Mouse (Mus musculus): Measurements from ENCODE around the gene Gm3336. TPM values are rescaled to one million over a fixed set of nuclear protein-coding genes. Genes with fewer than 3 reads are reported as not detected.

The Gm3336 gene
- polyA plus RNA-seq, 1 experiment from 2014 or later, result not detected

DNA sequence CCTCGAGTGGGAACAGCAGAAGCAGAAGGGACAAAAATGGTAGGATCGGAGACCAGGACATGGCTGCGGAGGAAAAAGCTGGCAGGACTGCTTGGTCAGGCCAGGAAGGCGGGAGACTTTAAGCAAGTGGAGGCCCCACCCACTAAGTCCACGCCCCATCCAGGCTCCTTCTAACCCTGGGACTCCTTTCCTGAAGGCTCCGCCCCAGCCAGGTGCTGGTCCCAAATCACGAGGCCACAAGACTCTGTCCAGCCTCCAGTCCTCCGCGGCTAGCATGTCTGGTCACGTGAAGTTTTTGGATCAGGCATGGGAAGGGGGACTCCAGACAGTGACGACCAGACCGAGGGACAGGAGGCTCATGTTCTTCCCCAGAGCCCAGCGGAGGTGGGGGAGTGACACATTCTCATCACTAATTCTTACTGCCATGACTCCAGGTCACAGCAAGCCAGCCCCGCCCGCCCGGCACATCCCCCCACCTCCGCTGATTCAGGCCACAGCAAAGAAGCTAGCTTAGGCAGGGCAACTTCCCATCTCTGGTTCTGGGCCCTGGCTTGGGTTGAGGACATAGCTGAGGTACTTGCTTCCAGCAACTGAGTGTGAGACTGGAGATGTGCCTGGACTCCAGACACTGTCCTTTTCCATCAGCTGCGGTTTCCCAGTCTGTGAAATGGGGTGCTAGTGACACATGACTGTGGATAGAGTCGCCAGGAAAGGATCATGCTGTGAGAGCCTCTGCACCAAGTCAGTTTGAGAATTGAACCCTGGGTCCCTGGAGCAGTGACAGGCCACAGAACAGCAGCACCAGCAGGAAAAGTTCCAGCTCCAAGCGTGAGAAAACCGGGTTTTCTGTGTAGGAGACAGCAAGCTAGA lies 48.5 kb downstream of the Gm3336 start:
- no peaks in the 10 kb centered on the region for H3K27me3 ChIP-seq (ENCODE audit: control insufficient read depth, insufficient read depth, low read length)
- H3K4me2 ChIP-seq (ENCODE audit: low read depth), result peak overlapping the region; percentile 63
- no peak overlapping the region for H3K27ac ChIP-seq (ENCODE audit: low read depth, low read length)
- ATAC-seq (ENCODE audit: insufficient read depth, low FRiP score, low TSS enrichment), result 0 out of 2 replicates have a peak, but pooled peaks have one; percentile 6
- no peak for DNase-seq (ENCODE audit: low spot score)
- peak overlapping the region; percentile 50 for H3K9ac ChIP-seq (ENCODE audit: low read length)
- no peaks in the 10 kb centered on the region for H3K9me3 ChIP-seq (ENCODE audit: control insufficient read depth, low read length)
- H3K4me1 ChIP-seq (ENCODE audit: control insufficient read depth, insufficient read depth, low read length), result peaks cover 16% of the 10 kb centered on the region
- WGBS, result 9% methylated on average over 21 of the region's 21 CpGs
- peaks cover 13% of the 10 kb centered on the region for H3K36me3 ChIP-seq (ENCODE audit: control insufficient read depth, insufficient read depth, low read length)
- H3K4me3 ChIP-seq (ENCODE audit: low read depth, low read length), result peak overlapping the region; percentile 31

GRCm38 (mm10) chr8:70767503-70767902 lies 49.2 kb downstream of the Gm3336 start:
- Histone ChIP-seq H3K4me1 (ENCODE audit: control insufficient read depth, insufficient read depth, low read length) (peaks cover 16% of the 10 kb centered on the region), H3K9ac (ENCODE audit: low read length) (no peak overlapping the region), H3K9me3 (ENCODE audit: control insufficient read depth, low read length) (no peaks in the 10 kb centered on the region), H3K4me3 (ENCODE audit: low read depth, low read length) (no peak overlapping the region), H3K36me3 (ENCODE audit: control insufficient read depth, insufficient read depth, low read length) (peaks cover 15% of the 10 kb centered on the region), H3K4me2 (ENCODE audit: low read depth) (no peak overlapping the region), H3K27ac (ENCODE audit: low read depth, low read length) (no peak overlapping the region), H3K27me3 (ENCODE audit: control insufficient read depth, insufficient read depth, low read length) (no peaks in the 10 kb centered on the region)
- ATAC-seq (ENCODE audit: insufficient read depth, low FRiP score, low TSS enrichment) (no peak), DNase-seq (ENCODE audit: low spot score) (no peak)
- WGBS, result 84% methylated on average over 6 of the region's 6 CpGs

- Histone ChIP-seq H3K27ac (ENCODE audit: low read depth, low read length) (no peak overlapping the region), H3K36me3 (ENCODE audit: control insufficient read depth, insufficient read depth, low read length) (peaks cover 15% of the 10 kb centered on the region)
Observed at GRCm38 (mm10) chr8:70768231-70768776, 50.0 kb downstream of the Gm3336 start.

GRCm38 (mm10) chr8:70768956-70769355 lies 50.6 kb downstream of the Gm3336 start:
- peaks cover 17% of the 10 kb centered on the region for H3K36me3 ChIP-seq (ENCODE audit: control insufficient read depth, insufficient read depth, low read length)
- no peak overlapping the region for H3K4me3 ChIP-seq (ENCODE audit: low read depth, low read length)
- WGBS, result 91% methylated on average over 16 of the region's 16 CpGs
- H3K27me3 ChIP-seq (ENCODE audit: control insufficient read depth, insufficient read depth, low read length), result no peaks in the 10 kb centered on the region
- ATAC-seq (ENCODE audit: insufficient read depth, low FRiP score, low TSS enrichment), result no peak
- no peak for DNase-seq (ENCODE audit: low spot score)
- H3K9me3 ChIP-seq (ENCODE audit: control insufficient read depth, low read length), result no peaks in the 10 kb centered on the region
- no peak overlapping the region for H3K9ac ChIP-seq (ENCODE audit: low read length)
- no peak overlapping the region for H3K27ac ChIP-seq (ENCODE audit: low read depth, low read length)
- H3K4me2 ChIP-seq (ENCODE audit: low read depth), result no peak overlapping the region
- peaks cover 16% of the 10 kb centered on the region for H3K4me1 ChIP-seq (ENCODE audit: control insufficient read depth, insufficient read depth, low read length)

More at GRCm38 (mm10) chr8:70768231-70768776, 50.0 kb downstream of the Gm3336 start:
- H3K4me1 ChIP-seq (ENCODE audit: control insufficient read depth, insufficient read depth, low read length), result peaks cover 16% of the 10 kb centered on the region
- no peak overlapping the region for H3K4me3 ChIP-seq (ENCODE audit: low read depth, low read length)
- ATAC-seq (ENCODE audit: insufficient read depth, low FRiP score, low TSS enrichment) (no peak), DNase-seq (ENCODE audit: low spot score) (no peak)
- H3K4me2 ChIP-seq (ENCODE audit: low read depth), result no peak overlapping the region
- no peaks in the 10 kb centered on the region for H3K9me3 ChIP-seq (ENCODE audit: control insufficient read depth, low read length)
- H3K27me3 ChIP-seq (ENCODE audit: control insufficient read depth, insufficient read depth, low read length), result no peaks in the 10 kb centered on the region
- 95% methylated on average over 31 of the region's 32 CpGs for WGBS
- H3K9ac ChIP-seq (ENCODE audit: low read length), result no peak overlapping the region

- Histone ChIP-seq H3K27me3 (ENCODE audit: control insufficient read depth, insufficient read depth, low read length) (no peaks in the 10 kb centered on the region), H3K4me3 (ENCODE audit: low read depth, low read length) (no peak overlapping the region), H3K4me2 (ENCODE audit: low read depth) (no peak overlapping the region), H3K4me1 (ENCODE audit: control insufficient read depth, insufficient read depth, low read length) (peaks cover 16% of the 10 kb centered on the region), H3K36me3 (ENCODE audit: control insufficient read depth, insufficient read depth, low read length) (peaks cover 17% of the 10 kb centered on the region), H3K9me3 (ENCODE audit: control insufficient read depth, low read length) (no peaks in the 10 kb centered on the region), H3K27ac (ENCODE audit: low read depth, low read length) (no peak overlapping the region), H3K9ac (ENCODE audit: low read length) (no peak overlapping the region)
- 8% methylated on average over 26 of the region's 26 CpGs for WGBS
- peak; percentile 95 for DNase-seq (ENCODE audit: low spot score)
- ATAC-seq (ENCODE audit: insufficient read depth, low FRiP score, low TSS enrichment), result peak; percentile 54; the same call in 1 of the 2 replicates
Observed at GRCm38 (mm10) chr8:70769359-70769758, 51.0 kb downstream of the Gm3336 start.

DNA sequence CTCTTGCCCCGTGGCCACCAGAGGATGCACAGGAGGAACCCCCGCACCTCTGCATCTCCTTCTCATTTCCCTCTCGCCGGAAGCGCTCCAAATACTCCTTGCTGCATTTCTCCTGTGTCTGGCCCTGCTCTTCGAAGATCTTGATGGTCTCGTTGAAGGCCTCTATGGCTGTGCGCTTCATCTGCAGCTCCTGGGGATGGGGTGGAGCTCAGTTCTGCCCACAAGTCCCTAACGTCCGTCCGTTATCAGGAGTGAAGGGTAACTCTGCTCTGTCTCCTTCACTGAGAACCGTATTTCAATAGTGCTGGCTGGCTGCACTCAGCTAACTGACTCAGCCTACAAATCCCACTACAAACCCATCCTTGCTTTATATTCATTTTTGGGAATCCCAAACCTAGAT lies 51.5 kb downstream of the Gm3336 start:
- H3K27me3 ChIP-seq (ENCODE audit: control insufficient read depth, insufficient read depth, low read length), result no peaks in the 10 kb centered on the region
- DNase-seq (ENCODE audit: low spot score) (no peak), ATAC-seq (ENCODE audit: insufficient read depth, low FRiP score, low TSS enrichment) (no peak)
- no peak overlapping the region for H3K4me2 ChIP-seq (ENCODE audit: low read depth)
- no peak overlapping the region for H3K4me3 ChIP-seq (ENCODE audit: low read depth, low read length)
- H3K36me3 ChIP-seq (ENCODE audit: control insufficient read depth, insufficient read depth, low read length), result peaks cover 17% of the 10 kb centered on the region
- WGBS, result 77% methylated on average over 12 of the region's 12 CpGs
- H3K27ac ChIP-seq (ENCODE audit: low read depth, low read length), result no peak overlapping the region
- no peaks in the 10 kb centered on the region for H3K9me3 ChIP-seq (ENCODE audit: control insufficient read depth, low read length)
- H3K9ac ChIP-seq (ENCODE audit: low read length), result no peak overlapping the region
- peaks cover 16% of the 10 kb centered on the region for H3K4me1 ChIP-seq (ENCODE audit: control insufficient read depth, insufficient read depth, low read length)

DNA sequence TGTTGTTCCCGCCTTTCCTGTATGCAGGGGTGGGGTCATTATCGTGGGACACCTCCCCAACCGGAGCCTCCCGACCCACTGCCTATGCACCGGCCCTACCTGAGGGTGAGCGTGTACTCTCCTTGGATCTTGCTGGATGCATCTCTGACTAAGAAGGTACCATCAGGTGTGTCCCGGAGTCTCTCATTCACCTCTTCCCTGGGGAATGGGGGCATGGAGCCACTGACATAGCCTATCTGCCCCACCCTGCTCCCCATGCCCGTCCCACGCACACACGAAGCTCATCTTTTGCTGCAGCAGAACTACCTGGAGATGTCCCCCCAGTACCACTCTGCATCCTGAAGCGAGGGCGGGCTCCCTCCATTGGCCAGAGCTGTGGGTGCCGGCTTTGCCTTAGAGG lies 52.4 kb downstream of the Gm3336 start:
- no peak overlapping the region for H3K4me3 ChIP-seq (ENCODE audit: low read depth, low read length)
- H3K27ac ChIP-seq (ENCODE audit: low read depth, low read length), result no peak overlapping the region
- no peak for ATAC-seq (ENCODE audit: insufficient read depth, low FRiP score, low TSS enrichment)
- no peak overlapping the region for H3K4me2 ChIP-seq (ENCODE audit: low read depth)
- WGBS, result 93% methylated on average over 13 of the region's 13 CpGs
- H3K27me3 ChIP-seq (ENCODE audit: control insufficient read depth, insufficient read depth, low read length), result no peaks in the 10 kb centered on the region
- no peak overlapping the region for H3K9ac ChIP-seq (ENCODE audit: low read length)
- no peak for DNase-seq (ENCODE audit: low spot score)
- no peaks in the 10 kb centered on the region for H3K9me3 ChIP-seq (ENCODE audit: control insufficient read depth, low read length)
- H3K36me3 ChIP-seq (ENCODE audit: control insufficient read depth, insufficient read depth, low read length), result peaks cover 17% of the 10 kb centered on the region
- H3K4me1 ChIP-seq (ENCODE audit: control insufficient read depth, insufficient read depth, low read length), result peaks cover 17% of the 10 kb centered on the region

- ATAC-seq (ENCODE audit: insufficient read depth, low FRiP score, low TSS enrichment), result no peak
- H3K4me2 ChIP-seq (ENCODE audit: low read depth), result no peak overlapping the region
- H3K4me3 ChIP-seq (ENCODE audit: low read depth, low read length), result no peak overlapping the region
- no peaks in the 10 kb centered on the region for H3K27me3 ChIP-seq (ENCODE audit: control insufficient read depth, insufficient read depth, low read length)
- 94% methylated on average over 7 of the region's 7 CpGs for WGBS
- peaks cover 13% of the 10 kb centered on the region for H3K4me1 ChIP-seq (ENCODE audit: control insufficient read depth, insufficient read depth, low read length)
- no peak overlapping the region for H3K9ac ChIP-seq (ENCODE audit: low read length)
- DNase-seq (ENCODE audit: low spot score), result no peak
- H3K9me3 ChIP-seq (ENCODE audit: control insufficient read depth, low read length), result no peaks in the 10 kb centered on the region
- peaks cover 17% of the 10 kb centered on the region for H3K36me3 ChIP-seq (ENCODE audit: control insufficient read depth, insufficient read depth, low read length)
- no peak overlapping the region for H3K27ac ChIP-seq (ENCODE audit: low read depth, low read length)
Observed at GRCm38 (mm10) chr8:70771217-70771616, 52.9 kb downstream of the Gm3336 start.

DNA sequence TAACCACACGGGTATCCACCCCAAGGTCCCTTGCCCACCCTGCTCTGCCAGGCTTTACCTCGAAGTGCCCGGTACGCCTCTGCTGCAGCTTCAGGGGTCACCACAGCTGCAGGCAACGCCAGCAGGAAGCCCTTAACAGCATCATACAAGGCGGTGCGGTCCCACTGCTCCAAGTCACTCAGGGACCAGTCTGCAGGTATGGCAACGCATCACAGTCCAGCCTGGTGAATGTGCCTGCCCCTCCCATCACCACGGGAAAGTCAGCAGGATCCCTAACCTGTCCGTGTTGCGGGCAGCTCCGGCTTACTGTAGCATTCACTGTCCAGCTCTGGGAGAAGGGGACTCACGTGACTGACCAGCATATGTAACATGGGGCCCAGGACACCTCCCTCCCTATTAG lies 53.7 kb downstream of the Gm3336 start:
- DNase-seq (ENCODE audit: low spot score), result no peak
- Histone ChIP-seq H3K4me2 (ENCODE audit: low read depth) (no peak overlapping the region), H3K9me3 (ENCODE audit: control insufficient read depth, low read length) (no peaks in the 10 kb centered on the region), H3K4me1 (ENCODE audit: control insufficient read depth, insufficient read depth, low read length) (0 out of 2 replicates have a peak, but pooled peaks cover 5% of the 10 kb centered on the region), H3K4me3 (ENCODE audit: low read depth, low read length) (no peak overlapping the region), H3K27ac (ENCODE audit: low read depth, low read length) (no peak overlapping the region), H3K36me3 (ENCODE audit: control insufficient read depth, insufficient read depth, low read length) (peaks cover 17% of the 10 kb centered on the region), H3K9ac (ENCODE audit: low read length) (no peak overlapping the region), H3K27me3 (ENCODE audit: control insufficient read depth, insufficient read depth, low read length) (no peaks in the 10 kb centered on the region)
- 95% methylated on average over 13 of the region's 13 CpGs for WGBS
- no peak for ATAC-seq (ENCODE audit: insufficient read depth, low FRiP score, low TSS enrichment)
